Mouse (Mus musculus): ENCODE results near the gene Cadps.

GRCm38 (mm10) chr14:12333622-12334021, 489.3 kb downstream of the Cadps start:
- TF ChIP-seq POLR2A (IDR thresholded peaks at IDR 0.05; ENCODE audit: extremely low read depth, insufficient read depth, low read length) (no peak), CTCF (IDR thresholded peaks at IDR 0.05; ENCODE audit: extremely low read depth, insufficient read depth, low read length) (0 out of 2 replicates have a peak, but pooled peaks have one; percentile 3)
